Mouse (Mus musculus) urinary bladder, adult 18-20 months (tissue): ENCODE results near the gene Rab3d.

Experiments
- DNase-seq, 2 experiments: peaks; one replicate each; pipeline ENCODE4 v3.0.0; 2022; ENCODE audit warnings: low spot score in 2 of 2, mixed read lengths in 2 of 2

Rab3d gene

DNA sequence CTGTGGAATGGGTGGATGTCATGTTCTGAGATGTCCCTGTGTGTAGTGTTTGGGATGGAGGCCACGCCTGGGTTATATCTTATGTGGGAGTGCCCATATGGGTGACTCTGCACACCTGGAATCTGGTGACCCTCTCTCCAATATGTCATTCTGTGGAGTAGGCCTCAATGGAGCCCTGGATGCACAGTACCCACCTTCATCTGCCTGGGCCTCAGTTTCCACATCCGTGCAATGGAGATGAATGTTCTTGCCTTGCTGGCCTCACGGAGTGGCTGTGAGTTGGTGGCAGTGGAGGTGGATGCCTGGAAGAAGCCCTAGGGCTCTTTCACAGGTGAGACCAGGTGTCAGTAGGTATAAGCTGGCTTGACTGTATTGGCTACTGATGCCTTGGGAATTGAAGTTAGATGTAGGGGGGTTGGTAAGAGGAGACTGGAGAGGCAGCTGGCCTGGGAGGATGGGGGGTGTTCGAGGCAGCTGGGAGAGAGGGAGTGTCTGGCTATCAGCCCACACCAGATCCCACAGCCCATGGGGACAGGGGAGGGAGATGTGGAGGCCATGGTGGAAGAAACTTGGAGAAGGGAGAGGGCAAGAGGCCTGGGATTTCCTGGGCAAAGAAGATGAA is 20.4 kb upstream of the Rab3d start:
- DNase-seq: no peak

GRCm38 (mm10) chr9:21937711-21938175 is 19.8 kb upstream of the Rab3d start:
- DNase-seq: no peak

- DNase-seq: peak; percentile 95 to 97
These were observed 18.9 kb upstream of the Rab3d start, which contains the start of gene Plppr2 for GRCm38 (mm10) chr9:21936692-21937570. Gene Plppr2, plus strand, starts transcription at chr9:21937033.

- no peak for DNase-seq
These were observed 17.6 kb upstream of the Rab3d start for GRCm38 (mm10) chr9:21935466-21936131.

GRCm38 (mm10) chr9:21934021-21934420 is 16.0 kb upstream of the Rab3d start:
- no peak for DNase-seq

GRCm38 (mm10) chr9:21932445-21933137 is 14.6 kb upstream of the Rab3d start:
- DNase-seq: no peak

DNA sequence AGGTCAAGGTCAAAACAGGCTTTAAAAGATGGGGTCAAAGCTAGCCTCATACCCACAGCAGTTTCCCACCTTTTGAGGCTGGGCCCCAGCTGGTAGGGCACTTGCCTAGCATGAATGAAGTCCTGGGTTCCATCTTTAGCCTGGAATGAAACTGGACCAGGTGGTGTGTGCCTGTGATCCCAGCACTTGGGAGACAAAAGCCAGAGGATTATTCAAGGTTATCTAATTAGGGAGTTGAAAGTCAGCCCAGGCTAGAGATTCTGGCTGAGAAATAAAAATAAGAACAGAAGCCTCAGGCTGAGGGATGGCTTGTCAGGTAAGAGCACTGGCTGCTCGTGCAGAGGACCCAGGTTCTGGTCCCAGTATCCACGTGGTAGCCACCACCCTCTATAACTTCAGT is 14.0 kb upstream of the Rab3d start:
- DNase-seq: no peak

DNA sequence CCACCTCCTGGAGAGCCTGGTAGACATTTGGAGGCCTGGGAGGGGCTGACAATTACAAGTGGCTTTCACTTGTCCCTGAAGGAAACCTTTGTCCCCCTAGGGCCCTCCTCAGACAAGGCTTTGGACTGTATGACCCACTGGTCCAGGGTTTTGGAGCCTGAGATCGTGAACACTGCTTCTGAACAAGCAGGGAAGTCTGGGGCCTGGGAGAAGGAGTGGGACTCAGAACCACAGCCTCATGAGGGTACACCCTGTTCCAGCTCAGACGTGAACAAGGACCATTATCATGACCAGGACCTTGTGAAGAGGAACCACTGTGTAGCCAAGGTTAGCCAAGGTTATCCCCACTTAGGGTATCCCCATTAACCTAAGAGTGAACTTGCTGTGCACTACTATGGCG is 11.2 kb upstream of the Rab3d start:
- no peak for DNase-seq

- DNase-seq: peak; percentile 78 to 93
These were observed 9.3 kb upstream of the Rab3d start, which contains the start of the genes Ccdc159 and Tmem205 for GRCm38 (mm10) chr9:21927208-21927753. Gene Ccdc159, plus strand, starts transcription at chr9:21927471. Gene Tmem205, minus strand, starts transcription at chr9:21927556.

- DNase-seq: no peak
These were observed 8.8 kb upstream of the Rab3d start for GRCm38 (mm10) chr9:21926784-21927183.

GRCm38 (mm10) chr9:21926155-21926554 is 8.2 kb upstream of the Rab3d start:
- DNase-seq: no peak

DNA sequence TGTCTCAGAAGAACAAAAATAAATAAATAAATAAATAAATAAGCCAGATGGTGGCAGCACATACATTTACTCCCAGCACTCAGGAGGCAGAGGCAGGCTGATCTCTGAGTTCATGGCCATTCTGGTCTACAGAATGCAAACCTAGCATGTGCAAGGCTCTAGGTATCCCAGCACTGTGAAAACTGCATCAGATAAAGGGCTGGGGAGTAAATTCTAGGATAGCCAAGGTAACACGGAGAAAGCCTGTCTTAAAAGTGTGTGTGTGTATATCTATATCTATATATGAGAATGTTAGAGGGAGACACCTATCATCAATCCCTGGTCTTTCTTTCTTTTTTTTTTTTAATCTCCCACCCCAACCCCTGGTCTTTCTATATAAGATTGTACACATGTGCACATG is 7.5 kb upstream of the Rab3d start:
- DNase-seq: no peak

- DNase-seq: no peak
These were observed 7.0 kb upstream of the Rab3d start for GRCm38 (mm10) chr9:21925034-21925433.

- peak; percentile 71 to 95 for DNase-seq
These were observed 6.1 kb upstream of the Rab3d start for GRCm38 (mm10) chr9:21924099-21924493.

DNA sequence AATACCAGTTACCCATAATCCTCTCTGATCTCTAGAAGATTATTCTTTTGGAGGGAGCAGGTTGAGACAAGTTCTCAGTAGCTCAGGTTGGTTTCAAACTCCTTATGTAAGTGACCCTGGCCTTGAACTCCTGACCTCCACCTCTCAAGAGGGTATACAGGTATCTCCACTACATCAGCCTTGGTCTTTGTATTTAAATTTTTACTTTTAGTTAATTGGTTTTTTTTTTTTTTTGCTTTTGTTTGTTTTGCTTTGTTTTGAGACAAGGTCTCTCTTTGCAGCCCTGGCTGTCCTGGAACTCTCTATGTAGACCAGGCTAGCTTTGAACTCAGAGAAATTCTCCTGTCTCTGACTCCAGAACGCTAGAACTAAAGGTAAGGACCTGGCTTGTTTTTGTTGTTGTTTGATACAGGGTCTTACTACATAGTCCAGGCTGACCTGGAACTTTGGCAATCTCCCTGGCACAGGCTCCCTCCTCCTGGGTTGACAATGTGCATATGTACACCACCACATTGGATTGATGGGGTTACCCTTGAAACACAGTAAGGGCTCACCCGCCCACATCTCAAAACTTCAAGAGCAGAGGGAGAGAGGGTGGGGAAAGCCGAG is 5.6 kb upstream of the Rab3d start:
- DNase-seq: no peak

GRCm38 (mm10) chr9:21923036-21923435 is 5.0 kb upstream of the Rab3d start:
- no peak for DNase-seq

- no peak for DNase-seq
These were observed 846 bp upstream of the Rab3d start for GRCm38 (mm10) chr9:21918692-21919384.

- peak; percentile 34 to 45 for DNase-seq
These were observed 428 bp downstream of the Rab3d start for GRCm38 (mm10) chr9:21917493-21918034.

DNA sequence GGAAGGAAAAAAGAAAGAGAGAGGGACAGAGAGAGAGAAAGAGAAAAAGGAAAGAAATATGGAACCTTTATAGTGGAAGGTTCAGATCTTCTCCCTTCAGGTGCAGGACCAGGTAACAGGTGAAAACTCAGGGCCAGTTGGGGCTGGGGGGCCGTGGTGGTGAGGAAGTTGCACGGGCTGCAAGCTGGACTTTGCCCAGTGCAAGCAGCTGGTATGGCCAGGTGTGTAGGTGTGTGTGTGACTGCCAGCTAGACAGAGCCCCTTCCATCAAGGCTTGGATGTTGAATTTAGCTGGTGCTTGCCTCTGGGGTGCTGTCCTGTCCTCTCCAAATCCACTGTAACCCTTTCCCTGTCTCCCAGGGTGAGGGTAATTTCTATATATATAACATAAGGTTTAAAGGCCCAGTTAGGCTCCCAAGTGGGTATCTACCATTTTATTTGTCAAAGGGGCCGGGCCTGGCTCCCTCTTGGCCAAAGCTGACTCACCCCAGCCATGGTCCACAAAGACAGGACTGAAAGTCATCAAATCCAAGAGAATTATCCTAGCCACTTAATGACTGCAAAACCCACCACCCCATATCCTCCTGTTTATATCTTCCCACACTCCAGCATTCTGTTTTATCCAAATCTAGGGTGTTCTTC is 1.0 kb downstream of the Rab3d start:
- no peak for DNase-seq
